Mouse (Mus musculus) myocyte (in vitro differentiated cells): ENCODE data around the gene Cacna2d3. TPM values are rescaled to one million over a fixed set of nuclear protein-coding genes. Genes with fewer than 3 reads are reported as not detected.

Source experiments
- H3K27me3 ChIP-seq: one replicate; pipeline ENCODE4 v1.6.1; 2011; ENCODE audit not compliant: control insufficient read depth, insufficient read depth, insufficient read length
- H3K36me3 ChIP-seq: one replicate; pipeline ENCODE4 v1.6.1; 2011; ENCODE audit not compliant: control insufficient read depth, insufficient read depth
- H3K4me2 ChIP-seq: one replicate; pipeline ENCODE4 v1.6.1; 2011; ENCODE audit warnings: low read depth, control low read depth
- H3K4me3 ChIP-seq: one replicate; pipeline ENCODE4 v1.5.1; 2011; ENCODE audit warnings: mild to moderate bottlenecking, control low read depth, moderate library complexity
- H3K79me2 ChIP-seq: one replicate; pipeline ENCODE4 v1.6.1; 2011; ENCODE audit not compliant: control insufficient read depth, insufficient read depth
- H3ac ChIP-seq: one replicate; pipeline ENCODE4 v1.6.1; 2011; ENCODE audit not compliant: control insufficient read depth, insufficient read length
- CEBPB ChIP-seq: IDR thresholded peaks from 2 replicates; pipeline ENCODE4 v1.6.1; 2011; ENCODE audit warnings: mild to moderate bottlenecking, moderate library complexity; ENCODE audit not compliant: poor library complexity, insufficient read depth, severe bottlenecking
- E2F4 ChIP-seq: IDR thresholded peaks from one replicate; pipeline ENCODE4 v1.6.1; 2011; ENCODE audit warnings: mild to moderate bottlenecking, control low read depth, moderate library complexity; ENCODE audit not compliant: insufficient read depth
- MAX ChIP-seq: IDR thresholded peaks from one replicate; pipeline ENCODE4 v1.6.1; 2011; ENCODE audit warnings: low read depth, mild to moderate bottlenecking, control low read depth
- MYOD1 ChIP-seq, 3 experiments: IDR thresholded peaks; one replicate each; pipeline ENCODE4 v1.6.1; 2011; ENCODE audit warnings: control low read depth in 2 of 3, low read depth in 2 of 3, mild to moderate bottlenecking in 2 of 3, moderate library complexity in 1 of 3; ENCODE audit not compliant: insufficient read length in 2 of 3, control insufficient read depth in 1 of 3
- MYOG ChIP-seq, 3 experiments: IDR thresholded peaks; one replicate each; pipeline ENCODE4 v1.6.1; 2011; ENCODE audit warnings: control low read depth in 2 of 3, low read depth in 2 of 3, mild to moderate bottlenecking in 2 of 3; ENCODE audit not compliant: insufficient read length in 2 of 3, control insufficient read depth in 1 of 3, insufficient read depth in 1 of 3
- POLR2A ChIP-seq: IDR thresholded peaks from one replicate; pipeline ENCODE4 v1.6.1; 2011; ENCODE audit warnings: low read depth, mild to moderate bottlenecking, control low read depth, moderate library complexity; ENCODE audit not compliant: insufficient read length
- POLR2AphosphoS2 ChIP-seq: IDR thresholded peaks from one replicate; pipeline ENCODE4 v1.6.1; 2011; ENCODE audit warnings: low read depth, control low read depth; ENCODE audit not compliant: insufficient read length
- REST ChIP-seq: IDR thresholded peaks from one replicate; pipeline ENCODE4 v1.6.1; 2011; ENCODE audit warnings: mild to moderate bottlenecking, control low read depth, moderate library complexity; ENCODE audit not compliant: insufficient read depth, insufficient read length
- SRF ChIP-seq: IDR thresholded peaks from one replicate; pipeline ENCODE4 v1.6.1; 2011; ENCODE audit warnings: low read depth; ENCODE audit not compliant: control insufficient read depth, insufficient read length
- TCF12 ChIP-seq: IDR thresholded peaks from one replicate; pipeline ENCODE4 v1.6.1; 2011; ENCODE audit warnings: mild to moderate bottlenecking, control low read depth; ENCODE audit not compliant: poor library complexity, insufficient read depth, severe bottlenecking
- TCF3 ChIP-seq: IDR thresholded peaks from one replicate; pipeline ENCODE4 v1.6.1; 2011; ENCODE audit warnings: low read depth, control low read depth; ENCODE audit not compliant: insufficient read length
- USF1 ChIP-seq: IDR thresholded peaks from one replicate; pipeline ENCODE4 v1.6.1; 2011; ENCODE audit warnings: low read depth, mild to moderate bottlenecking, control low read depth, moderate library complexity
- polyA plus RNA-seq: library from polyadenylated mRNA; unstranded; fragments of >200 nt; fragmentation: generic; extraction: Trizol; gene quantifications from one replicate; pipeline ENCODE4 v1.2.1, GENCODE M21; 2012; ENCODE audit warnings: missing spikeins

Cacna2d3 gene
- polyA plus RNA-seq, 1 experiment = 0.10 TPM

DNA sequence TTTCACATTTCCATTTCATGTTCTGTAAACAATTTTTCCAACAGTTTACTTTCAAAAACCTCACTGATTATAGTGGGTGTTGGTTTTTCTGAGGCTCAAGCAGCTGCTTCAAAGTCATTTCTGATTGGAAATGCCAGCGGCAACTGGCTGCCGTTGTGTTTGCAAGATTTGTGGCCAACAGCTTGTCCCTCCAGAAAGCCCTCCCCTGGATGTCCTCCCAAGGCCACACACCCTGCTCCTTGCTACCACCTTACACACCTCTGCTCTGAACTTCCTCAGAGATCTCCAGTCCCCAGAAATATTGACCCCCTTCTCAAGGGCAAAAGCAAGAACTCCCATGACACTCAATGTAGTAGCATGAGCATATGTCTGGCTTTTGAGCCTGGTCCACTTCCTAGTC, 659.0 kb downstream of the Cacna2d3 start:
- no peak overlapping the region for H3ac ChIP-seq
- no peak overlapping the region for H3K4me2 ChIP-seq
- no peaks in the 10 kb centered on the region for H3K27me3 ChIP-seq
- no peak overlapping the region for H3K4me3 ChIP-seq
- H3K79me2 ChIP-seq = no peaks in the 10 kb centered on the region
- H3K36me3 ChIP-seq = no peaks in the 10 kb centered on the region
- no peak for TF ChIP-seq E2F4
- no peak for TF ChIP-seq MYOD1 (IDR thresholded peaks at IDR 0.05; ENCODE audit: control insufficient read depth in 1 of 3, insufficient read length in 2 of 3, low read depth in 2 of 3)
- TF ChIP-seq POLR2AphosphoS2 = no peak
- TF ChIP-seq TCF3 = no peak
- no peak for TF ChIP-seq POLR2A
- no peak for TF ChIP-seq TCF12
- no peak for TF ChIP-seq MYOG (IDR thresholded peaks at IDR 0.05; ENCODE audit: control insufficient read depth in 1 of 3, insufficient read depth in 1 of 3, insufficient read length in 2 of 3, low read depth in 2 of 3)
- no peak for TF ChIP-seq SRF
- no peak for TF ChIP-seq CEBPB
- no peak for TF ChIP-seq MAX
- no peak for TF ChIP-seq USF1
- no peak for TF ChIP-seq REST

DNA sequence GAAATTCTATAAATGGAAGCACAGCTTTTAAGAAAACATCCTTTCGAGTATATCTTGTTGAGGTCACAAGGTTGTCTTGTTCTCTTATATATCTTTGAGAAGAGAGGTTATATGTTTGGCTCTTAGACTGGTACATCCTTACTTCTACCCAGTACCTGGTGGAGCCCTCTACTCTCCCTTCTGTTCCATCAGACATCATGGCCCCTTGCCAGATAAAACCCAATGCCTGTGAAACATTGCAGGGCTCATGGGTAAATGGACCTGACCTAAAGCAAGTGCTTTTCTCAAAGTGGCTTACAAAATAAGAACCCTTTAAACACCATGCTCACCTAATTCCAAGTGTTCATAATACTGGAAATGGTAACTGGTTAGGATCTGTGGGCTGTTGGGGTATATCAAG, 660.2 kb downstream of the Cacna2d3 start:
- Histone ChIP-seq H3K36me3 (no peaks in the 10 kb centered on the region), H3K79me2 (no peaks in the 10 kb centered on the region), H3K27me3 (no peaks in the 10 kb centered on the region), H3K4me2 (no peak overlapping the region), H3ac (no peak overlapping the region), H3K4me3 (no peak overlapping the region)
- TF ChIP-seq CEBPB (no peak), REST (no peak), USF1 (no peak), POLR2AphosphoS2 (no peak)

- no peak overlapping the region for H3K4me3 ChIP-seq
- no peaks in the 10 kb centered on the region for H3K36me3 ChIP-seq
- no peak overlapping the region for H3ac ChIP-seq
- no peak for TF ChIP-seq REST
- TF ChIP-seq USF1 = no peak
- no peak for TF ChIP-seq POLR2AphosphoS2
- TF ChIP-seq TCF3 = no peak
- TF ChIP-seq E2F4 = no peak
- TF ChIP-seq POLR2A = no peak
- no peak for TF ChIP-seq TCF12
- no peak for TF ChIP-seq MYOD1 (IDR thresholded peaks at IDR 0.05; ENCODE audit: control insufficient read depth in 1 of 3, insufficient read length in 2 of 3, low read depth in 2 of 3)
- no peak for TF ChIP-seq CEBPB
- no peak for TF ChIP-seq MYOG (IDR thresholded peaks at IDR 0.05; ENCODE audit: control insufficient read depth in 1 of 3, insufficient read depth in 1 of 3, insufficient read length in 2 of 3, low read depth in 2 of 3)
- no peak for TF ChIP-seq SRF
- TF ChIP-seq MAX = no peak
- H3K4me2 ChIP-seq = no peak overlapping the region
- H3K79me2 ChIP-seq = no peaks in the 10 kb centered on the region
- no peaks in the 10 kb centered on the region for H3K27me3 ChIP-seq
Observed at GRCm38 (mm10) chr14:29060679-29061078, 661.0 kb downstream of the Cacna2d3 start.

GRCm38 (mm10) chr14:29051951-29052835, 669.5 kb downstream of the Cacna2d3 start:
- no peaks in the 10 kb centered on the region for H3K36me3 ChIP-seq
- no peaks in the 10 kb centered on the region for H3K79me2 ChIP-seq
- H3ac ChIP-seq = no peak overlapping the region
- no peaks in the 10 kb centered on the region for H3K27me3 ChIP-seq
- TF ChIP-seq POLR2A (no peak), USF1 (no peak), MYOG (IDR thresholded peaks at IDR 0.05; ENCODE audit: control insufficient read depth in 1 of 3, insufficient read depth in 1 of 3, insufficient read length in 2 of 3, low read depth in 2 of 3) (no peak), TCF3 (no peak), MYOD1 (IDR thresholded peaks at IDR 0.05; ENCODE audit: control insufficient read depth in 1 of 3, insufficient read length in 2 of 3, low read depth in 2 of 3) (no peak), SRF (no peak), POLR2AphosphoS2 (no peak)
- no peak overlapping the region for H3K4me3 ChIP-seq
- H3K4me2 ChIP-seq = no peak overlapping the region

DNA sequence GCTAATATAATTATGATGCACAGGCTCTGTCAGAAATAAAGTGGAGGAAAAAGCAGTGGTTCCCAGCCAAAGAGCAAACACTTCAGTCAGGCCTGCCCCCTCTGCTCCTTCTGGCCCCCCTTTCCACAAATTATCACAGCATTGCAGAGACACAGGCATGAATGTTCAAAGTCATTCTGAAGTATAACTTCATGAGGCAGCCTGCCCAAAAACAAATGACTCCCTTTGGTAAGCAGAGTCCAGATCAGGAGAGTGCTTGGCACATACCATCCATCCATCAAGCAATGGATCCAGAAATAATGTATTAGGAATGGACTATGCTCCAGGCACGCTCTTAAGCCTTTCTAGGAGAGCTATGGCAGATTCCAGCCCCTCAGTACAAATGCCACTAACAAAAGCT, 679.3 kb downstream of the Cacna2d3 start:
- no peak overlapping the region for H3K4me3 ChIP-seq
- H3K79me2 ChIP-seq = no peaks in the 10 kb centered on the region
- H3K4me2 ChIP-seq = no peak overlapping the region
- H3K27me3 ChIP-seq = no peaks in the 10 kb centered on the region
- no peak for TF ChIP-seq POLR2AphosphoS2
- no peak for TF ChIP-seq CEBPB
- no peak for TF ChIP-seq MAX
- no peak for TF ChIP-seq MYOD1 (IDR thresholded peaks at IDR 0.05; ENCODE audit: control insufficient read depth in 1 of 3, insufficient read length in 2 of 3, low read depth in 2 of 3)
- TF ChIP-seq TCF12 = no peak
- no peak for TF ChIP-seq POLR2A
- no peak for TF ChIP-seq MYOG (IDR thresholded peaks at IDR 0.05; ENCODE audit: control insufficient read depth in 1 of 3, insufficient read depth in 1 of 3, insufficient read length in 2 of 3, low read depth in 2 of 3)
- no peak for TF ChIP-seq USF1
- TF ChIP-seq TCF3 = no peak
- TF ChIP-seq E2F4 = no peak
- no peak for TF ChIP-seq REST
- no peak for TF ChIP-seq SRF
- H3ac ChIP-seq = no peak overlapping the region
- no peaks in the 10 kb centered on the region for H3K36me3 ChIP-seq
